Mouse (Mus musculus): ENCODE data around the gene Efna5. TPM values are rescaled to one million over a fixed set of nuclear protein-coding genes. Genes with fewer than 3 reads are reported as not detected.
A peak's percentile ranks its signal among the peaks of the same experiment; 100 is the strongest.

The Efna5 gene
- polyA plus RNA-seq, 1 experiment from 2014 or later, result 24.5 TPM

- WGBS, result 27% methylated on average over 6 of the region's 6 CpGs
- Histone ChIP-seq H3K4me3 (no peak overlapping the region), H3K4me2 (0 out of 2 replicates have a peak overlapping the region, but pooled peaks have one; percentile 31), H3K36me3 (no peaks in the 10 kb centered on the region), H3K9me3 (replicated peaks) (no peaks in the 10 kb centered on the region), H3K4me1 (replicated peaks) (peaks cover 25% of the 10 kb centered on the region), H3K27me3 (replicated peaks) (no peaks in the 10 kb centered on the region), H3K9ac (no peak overlapping the region), H3K27ac (ENCODE audit: poor library complexity, severe bottlenecking) (no peak overlapping the region)
- no peak for ATAC-seq (ENCODE audit: insufficient number of reproducible peaks, low FRiP score)
Observed at GRCm38 (mm10) chr17:62853741-62854140, 27.4 kb downstream of the Efna5 start.

- peak overlapping the region; percentile 31; the same call in 1 of the 2 replicates for H3K4me2 ChIP-seq
- no peaks in the 10 kb centered on the region for H3K9me3 ChIP-seq (replicated peaks)
- H3K27ac ChIP-seq (ENCODE audit: poor library complexity, severe bottlenecking), result peak overlapping the region; percentile 48; the same call in 1 of the 2 replicates
Observed at GRCm38 (mm10) chr17:62852822-62853608, 28.1 kb downstream of the Efna5 start.

GRCm38 (mm10) chr17:62851268-62851667, 29.8 kb downstream of the Efna5 start:
- Histone ChIP-seq H3K4me3 (no peak overlapping the region), H3K9me3 (replicated peaks) (no peaks in the 10 kb centered on the region), H3K4me1 (replicated peaks) (peaks cover 25% of the 10 kb centered on the region), H3K27me3 (replicated peaks) (no peaks in the 10 kb centered on the region), H3K4me2 (no peak overlapping the region), H3K36me3 (no peaks in the 10 kb centered on the region), H3K27ac (ENCODE audit: poor library complexity, severe bottlenecking) (no peak overlapping the region), H3K9ac (no peak overlapping the region)
- ATAC-seq (ENCODE audit: insufficient number of reproducible peaks, low FRiP score), result peak; percentile 71; the same call in 1 of the 2 replicates
- 34% methylated on average over 7 of the region's 7 CpGs for WGBS

More at GRCm38 (mm10) chr17:62852822-62853608, 28.1 kb downstream of the Efna5 start:
- Histone ChIP-seq H3K9ac (no peak overlapping the region), H3K27me3 (replicated peaks) (no peaks in the 10 kb centered on the region), H3K4me1 (replicated peaks) (peaks cover 25% of the 10 kb centered on the region), H3K36me3 (no peaks in the 10 kb centered on the region), H3K4me3 (no peak overlapping the region)
- ATAC-seq (ENCODE audit: insufficient number of reproducible peaks, low FRiP score), result no peak; the same call in 1 of the 2 replicates
- WGBS, result 5% methylated on average over 3 of the region's 3 CpGs

- no peak overlapping the region for H3K4me3 ChIP-seq
- H3K9me3 ChIP-seq (replicated peaks), result no peaks in the 10 kb centered on the region
- H3K4me2 ChIP-seq, result no peak overlapping the region
- H3K9ac ChIP-seq, result no peak overlapping the region
- WGBS, result 58% methylated on average over 3 of the region's 3 CpGs
- no peaks in the 10 kb centered on the region for H3K36me3 ChIP-seq
- no peak overlapping the region for H3K27ac ChIP-seq (ENCODE audit: poor library complexity, severe bottlenecking)
- ATAC-seq (ENCODE audit: insufficient number of reproducible peaks, low FRiP score), result no peak
- no peaks in the 10 kb centered on the region for H3K27me3 ChIP-seq (replicated peaks)
- H3K4me1 ChIP-seq (replicated peaks), result peaks cover 25% of the 10 kb centered on the region
Observed at GRCm38 (mm10) chr17:62850603-62851002, 30.5 kb downstream of the Efna5 start.

- H3K36me3 ChIP-seq, result no peaks in the 10 kb centered on the region
- H3K4me1 ChIP-seq (replicated peaks), result peaks cover 25% of the 10 kb centered on the region
- no peak for ATAC-seq (ENCODE audit: insufficient number of reproducible peaks, low FRiP score)
- no peaks in the 10 kb centered on the region for H3K9me3 ChIP-seq (replicated peaks)
- no peak overlapping the region for H3K4me3 ChIP-seq
- 82% methylated on average over 6 of the region's 6 CpGs for WGBS
- no peak overlapping the region for H3K4me2 ChIP-seq
- no peak overlapping the region for H3K27ac ChIP-seq (ENCODE audit: poor library complexity, severe bottlenecking)
- no peaks in the 10 kb centered on the region for H3K27me3 ChIP-seq (replicated peaks)
- no peak overlapping the region for H3K9ac ChIP-seq
Observed at GRCm38 (mm10) chr17:62849676-62850075, 31.4 kb downstream of the Efna5 start.

GRCm38 (mm10) chr17:62845656-62846055, 35.5 kb downstream of the Efna5 start:
- Histone ChIP-seq H3K4me3 (no peak overlapping the region), H3K36me3 (no peaks in the 10 kb centered on the region), H3K27ac (ENCODE audit: poor library complexity, severe bottlenecking) (no peak overlapping the region), H3K9ac (no peak overlapping the region), H3K9me3 (replicated peaks) (no peaks in the 10 kb centered on the region), H3K4me1 (replicated peaks) (no peaks in the 10 kb centered on the region; the same call in none of the 2 replicates), H3K4me2 (no peak overlapping the region), H3K27me3 (replicated peaks) (no peaks in the 10 kb centered on the region)
- ATAC-seq (ENCODE audit: insufficient number of reproducible peaks, low FRiP score), result no peak
- WGBS, result 57% methylated on average over 5 of the region's 5 CpGs

- no peaks in the 10 kb centered on the region for H3K9me3 ChIP-seq (replicated peaks)
- no peak overlapping the region for H3K27ac ChIP-seq (ENCODE audit: poor library complexity, severe bottlenecking)
- H3K4me2 ChIP-seq, result no peak overlapping the region
- no peak overlapping the region for H3K9ac ChIP-seq
- ATAC-seq (ENCODE audit: insufficient number of reproducible peaks, low FRiP score), result no peak
- no peak overlapping the region for H3K4me3 ChIP-seq
- H3K27me3 ChIP-seq (replicated peaks), result no peaks in the 10 kb centered on the region
- 73% methylated on average over 5 of the region's 5 CpGs for WGBS
- no peaks in the 10 kb centered on the region for H3K4me1 ChIP-seq (replicated peaks)
- H3K36me3 ChIP-seq, result no peaks in the 10 kb centered on the region
Observed at GRCm38 (mm10) chr17:62844329-62844728, 36.8 kb downstream of the Efna5 start.

- Histone ChIP-seq H3K27me3 (replicated peaks) (no peaks in the 10 kb centered on the region), H3K9ac (no peak overlapping the region), H3K27ac (ENCODE audit: poor library complexity, severe bottlenecking) (no peak overlapping the region), H3K4me3 (no peak overlapping the region), H3K4me1 (replicated peaks) (no peaks in the 10 kb centered on the region), H3K9me3 (replicated peaks) (peaks cover 3% of the 10 kb centered on the region; the same call in 1 of the 2 replicates), H3K36me3 (peaks cover 4% of the 10 kb centered on the region; the same call in 1 of the 2 replicates), H3K4me2 (no peak overlapping the region)
- 88% methylated on average over 7 of the region's 7 CpGs for WGBS
- ATAC-seq (ENCODE audit: insufficient number of reproducible peaks, low FRiP score), result no peak
Observed at GRCm38 (mm10) chr17:62837336-62837735, 43.8 kb downstream of the Efna5 start.

GRCm38 (mm10) chr17:62836598-62837106, 44.5 kb downstream of the Efna5 start:
- ATAC-seq (ENCODE audit: insufficient number of reproducible peaks, low FRiP score), result no peak
- Histone ChIP-seq H3K4me1 (replicated peaks) (peaks cover 4% of the 10 kb centered on the region), H3K4me3 (no peak overlapping the region), H3K9me3 (replicated peaks) (peaks cover 3% of the 10 kb centered on the region; the same call in 1 of the 2 replicates), H3K4me2 (no peak overlapping the region), H3K9ac (no peak overlapping the region), H3K36me3 (peaks cover 4% of the 10 kb centered on the region; the same call in 1 of the 2 replicates), H3K27ac (ENCODE audit: poor library complexity, severe bottlenecking) (no peak overlapping the region), H3K27me3 (replicated peaks) (no peaks in the 10 kb centered on the region)
- WGBS, result 84% methylated on average over 6 of the region's 6 CpGs

GRCm38 (mm10) chr17:62832550-62833127, 48.5 kb downstream of the Efna5 start:
- H3K4me1 ChIP-seq (replicated peaks), result peaks cover 7% of the 10 kb centered on the region
- H3K9ac ChIP-seq, result no peak overlapping the region
- no peak overlapping the region for H3K4me3 ChIP-seq
- H3K27ac ChIP-seq (ENCODE audit: poor library complexity, severe bottlenecking), result no peak overlapping the region
- ATAC-seq (ENCODE audit: insufficient number of reproducible peaks, low FRiP score), result peak; percentile 55; the same call in 1 of the 2 replicates
- H3K9me3 ChIP-seq (replicated peaks), result no peaks in the 10 kb centered on the region
- H3K36me3 ChIP-seq, result peaks cover 4% of the 10 kb centered on the region; the same call in 1 of the 2 replicates
- H3K4me2 ChIP-seq, result no peak overlapping the region
- H3K27me3 ChIP-seq (replicated peaks), result no peaks in the 10 kb centered on the region
- 59% methylated on average over 16 of the region's 16 CpGs for WGBS

- Histone ChIP-seq H3K9me3 (replicated peaks) (no peaks in the 10 kb centered on the region), H3K27ac (ENCODE audit: poor library complexity, severe bottlenecking) (no peak overlapping the region), H3K36me3 (no peaks in the 10 kb centered on the region), H3K9ac (no peak overlapping the region), H3K4me1 (replicated peaks) (peaks cover 11% of the 10 kb centered on the region), H3K4me2 (no peak overlapping the region), H3K27me3 (replicated peaks) (no peaks in the 10 kb centered on the region), H3K4me3 (no peak overlapping the region)
- no peak for ATAC-seq (ENCODE audit: insufficient number of reproducible peaks, low FRiP score)
- 60% methylated on average over 6 of the region's 6 CpGs for WGBS
Observed at GRCm38 (mm10) chr17:62827549-62827948, 53.6 kb downstream of the Efna5 start.

Measured in heart, embryonic 12.5 days (tissue).